Mouse (Mus musculus) spleen, adult 18-20 months (tissue): ENCODE data around the gene Hgd.

ENCODE experiments used
- DNase-seq, 2 experiments: peaks; one replicate each; pipeline ENCODE4 v3.0.0; 2022; ENCODE audit warnings: mixed read lengths in 2 of 2

The Hgd gene

DNA sequence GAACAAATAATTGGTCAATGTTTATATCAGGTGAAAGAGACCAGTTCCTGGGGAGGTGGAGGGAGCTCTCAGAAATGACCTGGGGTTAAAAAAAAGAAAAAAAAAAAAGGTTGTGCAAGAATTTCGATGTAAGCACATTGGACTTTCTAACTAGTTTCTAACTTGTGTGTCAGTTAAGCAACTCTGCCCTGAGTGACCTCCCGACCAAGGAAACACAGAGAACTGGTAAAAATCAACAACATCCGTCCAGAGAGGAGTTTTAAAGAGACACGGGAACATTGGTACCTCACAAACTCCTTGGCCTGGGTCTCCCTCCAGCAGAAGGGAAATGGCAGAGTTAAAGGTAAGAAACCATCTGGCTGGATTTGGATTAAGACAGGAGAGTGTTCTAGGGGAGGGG is at the start of gene Hgd:
Hgd (plus strand) TSS at position 160 of the 400 bp plus-strand sequence.
- DNase-seq, result no peak

GRCm38 (mm10) chr16:37530170-37530569 is 49.8 kb upstream of the Hgd start:
- no peak for DNase-seq

GRCm38 (mm10) chr16:37532046-37532445 is 47.9 kb upstream of the Hgd start:
- no peak for DNase-seq

DNA sequence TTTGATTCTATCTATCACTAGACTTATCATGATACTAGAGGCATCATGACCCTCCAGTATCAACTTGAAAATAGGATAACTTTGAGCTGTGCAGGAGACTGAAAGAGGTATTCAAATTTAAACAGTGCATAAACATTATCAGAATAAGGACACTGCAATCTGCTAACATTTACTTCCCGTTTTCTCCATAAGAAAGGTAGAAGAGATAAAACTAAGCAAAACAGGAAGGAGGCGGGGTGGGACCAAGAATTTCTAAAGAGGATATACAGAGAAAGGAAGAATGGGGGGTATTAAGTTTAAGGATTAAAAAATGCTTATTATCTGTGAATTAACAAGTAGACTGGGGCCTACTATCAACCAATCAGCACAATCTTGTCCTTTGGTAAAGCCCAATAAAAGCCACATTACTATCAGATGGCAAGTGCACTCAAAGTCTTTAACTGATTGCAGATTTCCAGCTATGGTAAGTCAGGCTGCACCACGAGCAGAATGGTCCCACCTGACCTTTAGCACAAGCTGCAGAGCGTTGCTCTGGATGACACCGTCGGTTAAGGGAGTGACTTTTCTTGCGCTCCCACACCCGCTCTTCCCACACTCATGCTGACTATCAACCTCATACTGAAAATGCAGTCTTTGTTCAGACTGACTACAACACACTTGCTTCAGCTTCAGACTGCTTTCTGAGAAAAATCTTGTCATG is 46.4 kb upstream of the Hgd start:
- no peak for DNase-seq

DNA sequence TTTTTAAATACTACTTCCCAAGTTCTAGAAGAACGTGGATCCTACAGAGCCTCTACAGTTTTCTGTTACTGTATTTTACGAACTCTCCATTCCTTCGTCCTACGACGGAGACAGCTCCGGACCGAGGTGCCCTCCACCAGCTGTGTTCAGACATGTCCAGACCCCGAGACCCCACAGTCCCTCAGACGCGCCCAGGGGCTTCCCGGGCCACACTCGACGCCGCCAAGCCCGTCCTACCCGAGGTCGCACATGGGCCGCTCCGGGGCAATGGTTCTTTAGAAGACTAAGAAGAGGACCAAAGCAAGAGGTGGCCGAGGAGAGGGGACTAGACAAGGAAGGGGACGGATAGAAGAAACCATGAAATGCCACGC is 40.7 kb upstream of the Hgd start:
- DNase-seq, result no peak

GRCm38 (mm10) chr16:37539611-37540580 is 40.1 kb upstream of the Hgd start, which contains the start of the genes Gtf2e1 and Rabl3:
TSS of gene Gtf2e1 (minus strand) at chr16:37539789.
TSS of gene Rabl3 (plus strand) at chr16:37539885.
- DNase-seq, result peak; percentile 88 to 91

DNA sequence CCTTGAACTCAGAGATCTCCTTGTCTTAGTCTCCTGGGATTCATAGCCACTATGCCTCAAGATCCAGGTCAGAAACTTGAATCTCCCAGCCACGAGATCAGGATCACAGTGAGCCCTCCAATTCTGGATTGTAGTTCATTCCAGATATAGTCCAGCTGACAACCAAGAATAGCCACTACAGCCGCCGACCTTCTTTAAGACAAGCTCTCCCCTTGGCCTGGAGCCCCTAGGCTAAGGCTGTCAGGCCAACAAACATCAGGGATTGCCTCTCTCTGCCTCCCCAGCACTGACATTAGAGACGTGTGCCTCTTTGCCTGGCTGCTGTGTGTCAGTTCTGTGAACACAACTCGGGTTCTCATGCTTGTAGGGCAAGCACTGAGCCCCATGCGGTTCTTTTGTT is 39.2 kb upstream of the Hgd start:
- DNase-seq, result no peak

DNA sequence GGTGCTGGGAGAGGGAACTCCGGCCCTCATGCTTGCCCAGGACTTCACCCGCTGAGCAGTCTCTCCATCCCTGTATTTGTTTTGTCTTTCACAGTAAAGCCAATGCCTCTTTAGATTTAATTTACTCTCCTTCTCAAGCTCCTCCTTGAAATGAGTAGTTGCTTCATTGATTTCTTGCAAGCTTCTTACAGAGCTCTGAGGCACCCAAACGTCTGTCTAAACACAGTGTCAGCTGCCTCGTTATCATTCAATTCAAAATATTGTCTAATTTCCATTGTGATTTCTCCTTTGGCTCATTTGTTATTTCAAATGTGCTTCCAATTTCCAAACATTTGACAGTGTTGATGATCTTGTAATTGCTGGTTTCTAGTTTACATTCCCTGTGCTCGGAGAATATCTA is 33.6 kb upstream of the Hgd start:
- no peak for DNase-seq

DNA sequence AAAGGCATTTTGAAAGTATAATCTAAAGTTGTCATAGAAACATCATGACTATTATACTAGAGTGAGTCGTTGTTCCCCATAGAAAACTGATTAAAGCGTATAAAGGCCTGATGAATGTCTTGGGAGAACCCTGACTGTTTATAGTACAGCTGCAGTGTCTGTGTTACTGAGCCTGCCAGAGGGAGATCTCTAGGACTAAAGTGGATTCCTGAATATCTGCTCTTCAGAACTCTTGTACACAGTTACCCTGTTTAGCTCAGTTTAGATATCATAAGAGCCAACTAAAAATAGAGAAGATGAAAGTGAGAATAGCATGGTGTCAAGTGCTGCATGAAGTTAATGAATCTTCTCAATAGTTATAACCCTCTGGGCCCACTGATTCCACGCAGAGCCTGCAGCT is 29.7 kb upstream of the Hgd start:
- DNase-seq, result no peak

DNA sequence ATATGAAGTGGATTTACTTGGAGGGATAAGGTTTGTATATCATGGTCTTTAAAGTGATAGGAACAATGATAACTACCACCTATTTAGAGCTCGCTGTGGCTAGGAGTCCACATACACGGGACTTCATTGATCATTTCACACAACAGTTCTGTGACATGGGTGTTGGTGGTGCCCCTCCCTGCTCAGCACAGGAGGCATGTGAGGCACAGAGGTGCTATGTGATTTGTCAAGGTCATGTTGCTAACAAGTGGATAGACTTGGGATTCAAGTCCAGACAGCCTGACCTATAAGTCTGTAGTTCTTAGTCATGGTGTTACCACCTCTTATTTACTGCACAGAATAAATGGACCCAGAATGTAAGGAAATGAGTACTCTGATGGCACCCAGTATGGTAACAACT is 29.0 kb upstream of the Hgd start:
- no peak for DNase-seq

DNA sequence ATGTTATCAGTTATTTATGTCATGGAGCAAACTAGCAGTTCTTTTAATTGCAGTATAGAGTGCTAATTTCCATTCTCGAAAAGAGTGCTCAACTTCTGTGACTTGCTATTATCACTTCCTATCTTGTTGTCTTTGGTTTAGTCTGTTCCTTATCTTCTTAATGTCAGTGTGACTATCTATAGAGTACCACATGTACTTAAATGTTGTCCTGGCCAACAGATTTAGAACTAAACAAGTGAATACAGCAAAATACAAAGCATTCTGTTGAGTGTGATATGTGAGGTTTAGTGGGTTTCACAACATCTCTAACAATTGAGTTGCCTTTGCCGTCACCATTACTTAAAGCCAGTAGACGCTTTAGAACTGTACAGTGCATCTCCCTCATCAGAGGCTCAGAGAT is 27.1 kb upstream of the Hgd start:
- DNase-seq, result no peak

DNA sequence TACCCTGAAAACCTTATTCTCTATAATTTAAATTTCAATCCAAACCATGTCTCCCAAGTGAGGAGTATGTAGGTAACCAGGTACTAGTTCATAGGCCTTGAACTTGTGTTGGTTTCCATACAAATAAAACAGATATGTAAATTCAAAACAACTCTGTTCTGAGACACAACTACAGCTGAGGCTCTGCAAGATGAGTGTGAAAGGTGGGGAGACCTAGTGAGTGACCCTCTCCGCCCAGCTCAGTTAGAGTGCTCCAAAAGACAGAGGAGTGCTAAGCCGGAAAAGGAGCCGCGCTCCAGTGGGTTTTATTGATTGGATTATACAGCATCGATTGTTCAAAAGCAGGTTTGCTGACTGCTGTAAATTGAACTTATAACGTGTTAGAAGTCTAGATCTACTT is 17.5 kb upstream of the Hgd start:
- DNase-seq, result no peak

- DNase-seq, result no peak
Observed at GRCm38 (mm10) chr16:37562961-37563360, 17.0 kb upstream of the Hgd start.

GRCm38 (mm10) chr16:37565117-37565516 is 14.8 kb upstream of the Hgd start:
- no peak for DNase-seq

DNA sequence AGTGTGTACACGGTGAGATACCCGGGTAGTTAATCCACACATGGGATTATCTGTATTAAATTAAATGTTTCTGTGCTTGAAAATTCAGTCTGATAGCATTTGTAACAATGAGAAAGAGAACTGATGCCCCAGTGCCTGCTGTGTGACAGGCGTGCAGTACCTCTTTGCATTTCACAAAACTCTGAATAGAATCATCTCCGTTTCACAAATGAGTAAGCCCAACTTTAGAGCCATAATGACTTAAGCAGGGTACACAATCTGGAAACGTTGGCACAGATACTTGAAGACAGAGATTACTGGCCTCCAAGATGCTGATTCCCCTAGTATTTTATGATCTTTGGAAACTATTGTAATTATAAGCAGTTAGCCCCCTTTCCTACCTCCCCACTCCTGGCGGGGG is 13.8 kb upstream of the Hgd start:
- no peak for DNase-seq

DNA sequence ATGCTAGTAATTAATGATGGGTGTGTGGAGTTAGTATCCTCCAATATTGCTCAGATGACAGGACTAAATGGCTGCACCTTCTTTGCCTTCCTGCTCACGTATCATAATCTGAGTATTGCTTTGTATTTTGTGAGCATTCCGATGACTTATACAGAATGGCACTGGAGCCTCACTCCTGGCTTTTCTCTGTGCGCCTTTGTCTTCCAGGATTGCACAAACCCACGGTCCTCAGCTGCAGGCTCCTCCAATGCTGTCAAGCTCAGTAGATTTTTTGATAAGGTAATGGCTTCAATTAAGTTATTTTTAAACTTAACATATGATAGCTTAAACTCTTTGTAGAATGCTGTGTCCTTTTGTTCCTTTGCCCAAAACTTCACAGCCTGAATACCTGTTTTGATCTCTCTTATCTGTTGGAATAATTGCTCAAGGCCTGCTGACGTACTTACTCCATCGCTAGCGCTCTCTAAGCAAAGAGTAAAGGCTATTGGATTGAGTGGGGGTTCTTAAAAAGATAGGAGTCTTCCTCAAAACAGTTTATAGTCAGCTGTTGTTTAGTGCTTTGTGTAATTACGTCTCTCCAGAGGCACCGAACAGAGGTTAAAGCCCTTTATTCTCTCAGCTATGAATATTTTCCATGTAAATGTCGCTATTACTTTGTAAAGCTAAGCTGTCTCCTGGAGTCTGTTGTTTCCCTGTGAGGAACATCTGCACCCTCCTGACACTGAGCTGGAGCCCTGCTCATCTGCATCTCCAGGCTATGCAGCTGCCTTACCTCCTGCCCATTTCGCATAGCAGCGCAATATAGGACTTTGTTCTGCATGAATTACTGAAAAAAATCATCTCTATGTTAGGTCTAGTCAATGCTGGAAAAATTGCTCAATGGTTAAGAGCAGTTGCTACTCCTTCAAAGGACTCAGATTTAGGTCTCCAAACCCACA is 12.6 kb upstream of the Hgd start:
- no peak for DNase-seq

DNA sequence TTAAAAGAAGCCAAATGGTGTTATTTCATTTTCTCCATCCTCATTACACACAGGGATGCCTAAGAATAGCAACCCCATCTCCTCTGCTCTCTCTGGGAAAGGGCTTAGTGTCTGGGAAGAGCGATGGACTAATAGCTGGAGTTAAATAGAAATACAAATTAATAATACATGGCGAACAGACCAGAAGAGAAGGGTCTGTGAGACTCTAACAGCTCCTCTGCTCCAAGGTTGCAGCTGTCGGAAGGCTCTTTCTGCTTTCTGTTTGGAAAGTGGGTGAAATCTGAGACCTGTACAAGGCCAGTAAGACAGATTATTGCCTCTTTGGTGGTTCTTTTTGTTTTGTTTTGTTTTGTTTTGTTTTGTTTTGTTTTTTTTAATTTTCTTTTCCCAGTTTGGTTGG is 8.4 kb upstream of the Hgd start:
- DNase-seq, result no peak

GRCm38 (mm10) chr16:37572117-37572754 is 7.7 kb upstream of the Hgd start:
- no peak for DNase-seq

GRCm38 (mm10) chr16:37573061-37573460 is 6.9 kb upstream of the Hgd start:
- no peak for DNase-seq

DNA sequence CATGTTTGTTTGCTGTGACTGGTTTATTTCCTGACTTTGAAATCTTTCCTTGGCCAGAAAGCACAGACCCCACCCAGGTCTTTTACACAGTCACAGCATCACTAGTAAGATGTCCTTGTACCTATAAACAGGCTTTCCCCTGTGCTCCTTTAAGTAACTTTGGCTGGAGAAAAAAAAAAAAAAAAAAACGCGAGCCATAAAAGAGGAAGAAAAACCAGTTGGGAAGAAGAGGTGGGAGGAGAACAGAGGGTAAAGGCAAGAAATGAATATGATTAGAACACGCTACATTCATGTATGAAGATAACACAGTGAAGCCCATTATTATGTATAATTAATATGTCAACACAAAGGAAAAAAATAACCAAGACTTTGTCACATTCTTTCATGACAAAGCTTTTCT is 4.6 kb upstream of the Hgd start:
- DNase-seq, result no peak

GRCm38 (mm10) chr16:37579591-37579990 is 362 bp upstream of the Hgd start:
- DNase-seq, result no peak

- no peak for DNase-seq
Observed at GRCm38 (mm10) chr16:37580651-37581050, 698 bp downstream of the Hgd start.
